Mouse (Mus musculus): ENCODE measurements around the gene Fli1. TPM values are rescaled to one million over a fixed set of nuclear protein-coding genes. Genes with fewer than 3 reads are reported as not detected.

Fli1 gene
- polyA plus RNA-seq, 1 experiment = not detected

GRCm38 (mm10) chr9:32467443-32467842 lies 75.2 kb downstream of the Fli1 start:
- TF ChIP-seq SRF (IDR thresholded peaks at IDR 0.05; ENCODE audit: control insufficient read depth, insufficient read length, low read depth) = no peak
- no peak for TF ChIP-seq E2F4 (IDR thresholded peaks at IDR 0.05; ENCODE audit: insufficient read depth)
- TF ChIP-seq REST (IDR thresholded peaks at IDR 0.05; ENCODE audit: insufficient read depth, insufficient read length) = no peak
- no peak for TF ChIP-seq CEBPB (IDR thresholded peaks at IDR 0.05; ENCODE audit: insufficient read depth, poor library complexity, severe bottlenecking)
- TF ChIP-seq POLR2A (IDR thresholded peaks at IDR 0.05; ENCODE audit: insufficient read length, low read depth) = no peak
- no peak for TF ChIP-seq MYOD1 (IDR thresholded peaks at IDR 0.05; ENCODE audit: control insufficient read depth in 1 of 3, insufficient read length in 2 of 3, low read depth in 2 of 3)
- no peak for TF ChIP-seq USF1 (IDR thresholded peaks at IDR 0.05; ENCODE audit: low read depth)
- TF ChIP-seq TCF3 (IDR thresholded peaks at IDR 0.05; ENCODE audit: insufficient read length, low read depth) = no peak
- TF ChIP-seq TCF12 (IDR thresholded peaks at IDR 0.05; ENCODE audit: insufficient read depth, poor library complexity, severe bottlenecking) = no peak
- TF ChIP-seq POLR2AphosphoS2 (IDR thresholded peaks at IDR 0.05; ENCODE audit: insufficient read length, low read depth) = no peak
- no peak for TF ChIP-seq MYOG (IDR thresholded peaks at IDR 0.05; ENCODE audit: control insufficient read depth in 1 of 3, insufficient read depth in 1 of 3, insufficient read length in 2 of 3, low read depth in 2 of 3)
- no peak for TF ChIP-seq MAX (IDR thresholded peaks at IDR 0.05; ENCODE audit: low read depth)
- H3K27me3 ChIP-seq (ENCODE audit: control insufficient read depth, insufficient read depth, insufficient read length) = peaks cover 29% of the 10 kb centered on the region
- H3ac ChIP-seq (ENCODE audit: control insufficient read depth, insufficient read length) = no peak overlapping the region
- no peaks in the 10 kb centered on the region for H3K79me2 ChIP-seq (ENCODE audit: control insufficient read depth, insufficient read depth)
- no peak overlapping the region for H3K4me3 ChIP-seq
- no peaks in the 10 kb centered on the region for H3K36me3 ChIP-seq (ENCODE audit: control insufficient read depth, insufficient read depth)
- no peak overlapping the region for H3K4me2 ChIP-seq (ENCODE audit: low read depth)

GRCm38 (mm10) chr9:32466861-32467260 lies 75.8 kb downstream of the Fli1 start:
- H3K27me3 ChIP-seq (ENCODE audit: control insufficient read depth, insufficient read depth, insufficient read length) = peaks cover 34% of the 10 kb centered on the region
- H3K4me3 ChIP-seq = no peak overlapping the region
- no peaks in the 10 kb centered on the region for H3K79me2 ChIP-seq (ENCODE audit: control insufficient read depth, insufficient read depth)
- H3K36me3 ChIP-seq (ENCODE audit: control insufficient read depth, insufficient read depth) = no peaks in the 10 kb centered on the region
- H3ac ChIP-seq (ENCODE audit: control insufficient read depth, insufficient read length) = no peak overlapping the region
- no peak overlapping the region for H3K4me2 ChIP-seq (ENCODE audit: low read depth)
- TF ChIP-seq MYOG (IDR thresholded peaks at IDR 0.05; ENCODE audit: control insufficient read depth in 1 of 3, insufficient read depth in 1 of 3, insufficient read length in 2 of 3, low read depth in 2 of 3) (no peak), MYOD1 (IDR thresholded peaks at IDR 0.05; ENCODE audit: control insufficient read depth in 1 of 3, insufficient read length in 2 of 3, low read depth in 2 of 3) (no peak), SRF (IDR thresholded peaks at IDR 0.05; ENCODE audit: control insufficient read depth, insufficient read length, low read depth) (no peak), POLR2AphosphoS2 (IDR thresholded peaks at IDR 0.05; ENCODE audit: insufficient read length, low read depth) (no peak), TCF3 (IDR thresholded peaks at IDR 0.05; ENCODE audit: insufficient read length, low read depth) (no peak), REST (IDR thresholded peaks at IDR 0.05; ENCODE audit: insufficient read depth, insufficient read length) (no peak), POLR2A (IDR thresholded peaks at IDR 0.05; ENCODE audit: insufficient read length, low read depth) (no peak), CEBPB (IDR thresholded peaks at IDR 0.05; ENCODE audit: insufficient read depth, poor library complexity, severe bottlenecking) (no peak), USF1 (IDR thresholded peaks at IDR 0.05; ENCODE audit: low read depth) (no peak), MAX (IDR thresholded peaks at IDR 0.05; ENCODE audit: low read depth) (no peak), TCF12 (IDR thresholded peaks at IDR 0.05; ENCODE audit: insufficient read depth, poor library complexity, severe bottlenecking) (no peak)

GRCm38 (mm10) chr9:32456707-32457106 lies 86.0 kb downstream of the Fli1 start:
- no peaks in the 10 kb centered on the region for H3K79me2 ChIP-seq (ENCODE audit: control insufficient read depth, insufficient read depth)
- no peak overlapping the region for H3K4me2 ChIP-seq (ENCODE audit: low read depth)
- no peak overlapping the region for H3K4me3 ChIP-seq
- TF ChIP-seq CEBPB (IDR thresholded peaks at IDR 0.05; ENCODE audit: insufficient read depth, poor library complexity, severe bottlenecking) (no peak), MYOD1 (IDR thresholded peaks at IDR 0.05; ENCODE audit: control insufficient read depth in 1 of 3, insufficient read length in 2 of 3, low read depth in 2 of 3) (no peak), POLR2A (IDR thresholded peaks at IDR 0.05; ENCODE audit: insufficient read length, low read depth) (no peak), POLR2AphosphoS2 (IDR thresholded peaks at IDR 0.05; ENCODE audit: insufficient read length, low read depth) (no peak), SRF (IDR thresholded peaks at IDR 0.05; ENCODE audit: control insufficient read depth, insufficient read length, low read depth) (no peak), MAX (IDR thresholded peaks at IDR 0.05; ENCODE audit: low read depth) (no peak), E2F4 (IDR thresholded peaks at IDR 0.05; ENCODE audit: insufficient read depth) (no peak), MYOG (IDR thresholded peaks at IDR 0.05; ENCODE audit: control insufficient read depth in 1 of 3, insufficient read depth in 1 of 3, insufficient read length in 2 of 3, low read depth in 2 of 3) (no peak), USF1 (IDR thresholded peaks at IDR 0.05; ENCODE audit: low read depth) (no peak), TCF3 (IDR thresholded peaks at IDR 0.05; ENCODE audit: insufficient read length, low read depth) (no peak), REST (IDR thresholded peaks at IDR 0.05; ENCODE audit: insufficient read depth, insufficient read length) (no peak), TCF12 (IDR thresholded peaks at IDR 0.05; ENCODE audit: insufficient read depth, poor library complexity, severe bottlenecking) (no peak)
- H3ac ChIP-seq (ENCODE audit: control insufficient read depth, insufficient read length) = no peak overlapping the region
- peaks cover 12% of the 10 kb centered on the region for H3K27me3 ChIP-seq (ENCODE audit: control insufficient read depth, insufficient read depth, insufficient read length)
- no peaks in the 10 kb centered on the region for H3K36me3 ChIP-seq (ENCODE audit: control insufficient read depth, insufficient read depth)

- no peak overlapping the region for H3K4me2 ChIP-seq (ENCODE audit: low read depth)
- no peak for TF ChIP-seq REST (IDR thresholded peaks at IDR 0.05; ENCODE audit: insufficient read depth, insufficient read length)
- no peak for TF ChIP-seq E2F4 (IDR thresholded peaks at IDR 0.05; ENCODE audit: insufficient read depth)
- no peak for TF ChIP-seq SRF (IDR thresholded peaks at IDR 0.05; ENCODE audit: control insufficient read depth, insufficient read length, low read depth)
- no peak for TF ChIP-seq MAX (IDR thresholded peaks at IDR 0.05; ENCODE audit: low read depth)
- no peak for TF ChIP-seq TCF12 (IDR thresholded peaks at IDR 0.05; ENCODE audit: insufficient read depth, poor library complexity, severe bottlenecking)
- TF ChIP-seq POLR2A (IDR thresholded peaks at IDR 0.05; ENCODE audit: insufficient read length, low read depth) = no peak
- TF ChIP-seq POLR2AphosphoS2 (IDR thresholded peaks at IDR 0.05; ENCODE audit: insufficient read length, low read depth) = no peak
- TF ChIP-seq CEBPB (IDR thresholded peaks at IDR 0.05; ENCODE audit: insufficient read depth, poor library complexity, severe bottlenecking) = no peak
- TF ChIP-seq MYOD1 (IDR thresholded peaks at IDR 0.05; ENCODE audit: control insufficient read depth in 1 of 3, insufficient read length in 2 of 3, low read depth in 2 of 3) = no peak
- TF ChIP-seq TCF3 (IDR thresholded peaks at IDR 0.05; ENCODE audit: insufficient read length, low read depth) = no peak
- no peak for TF ChIP-seq USF1 (IDR thresholded peaks at IDR 0.05; ENCODE audit: low read depth)
- no peaks in the 10 kb centered on the region for H3K79me2 ChIP-seq (ENCODE audit: control insufficient read depth, insufficient read depth)
- H3ac ChIP-seq (ENCODE audit: control insufficient read depth, insufficient read length) = no peak overlapping the region
- no peak overlapping the region for H3K4me3 ChIP-seq
- H3K27me3 ChIP-seq (ENCODE audit: control insufficient read depth, insufficient read depth, insufficient read length) = peaks cover 18% of the 10 kb centered on the region
- no peaks in the 10 kb centered on the region for H3K36me3 ChIP-seq (ENCODE audit: control insufficient read depth, insufficient read depth)
Measured at GRCm38 (mm10) chr9:32450161-32450560, 92.5 kb downstream of the Fli1 start.

Measured in myocyte (in vitro differentiated cells).